Mouse (Mus musculus): ENCODE measurements at regions not wholly inside any gene's neighbourhood (a gene's known extent, or its start where the extent isn't known, plus 50 kb on each side); places are given as distances from the start of the nearest gene placed in this dataset.

- 76% methylated on average over 10 of the region's 10 CpGs for WGBS
- Histone ChIP-seq H3K9ac (ENCODE audit: low read length) (no peak overlapping the region), H3K27ac (replicated peaks; ENCODE audit: low read depth, low read length) (no peak overlapping the region), H3K4me1 (ENCODE audit: control insufficient read depth, insufficient read depth, low read length) (no peaks in the 10 kb centered on the region), H3K4me3 (ENCODE audit: low read depth, low read length) (no peak overlapping the region), H3K27me3 (ENCODE audit: control insufficient read depth, insufficient read depth, low read length) (no peaks in the 10 kb centered on the region), H3K9me3 (ENCODE audit: control insufficient read depth, low read length) (no peaks in the 10 kb centered on the region), H3K36me3 (ENCODE audit: control insufficient read depth, insufficient read depth, low read length) (no peaks in the 10 kb centered on the region), H3K4me2 (ENCODE audit: low read depth, severe bottlenecking) (no peak overlapping the region)
- DNase-seq (ENCODE audit: low spot score) (peak; percentile 25), ATAC-seq (ENCODE audit: insufficient number of reproducible peaks, low FRiP score, low TSS enrichment, low read depth) (no peak)
Observed at GRCm38 (mm10) chr8:112332021-112332420, 237.8 kb upstream of the Cntnap4 start.

- DNase-seq (ENCODE audit: low spot score) (no peak), ATAC-seq (ENCODE audit: insufficient number of reproducible peaks, low FRiP score, low TSS enrichment, low read depth) (no peak)
- Histone ChIP-seq H3K4me3 (ENCODE audit: low read depth, low read length) (no peak overlapping the region), H3K36me3 (ENCODE audit: control insufficient read depth, insufficient read depth, low read length) (no peaks in the 10 kb centered on the region), H3K27me3 (ENCODE audit: control insufficient read depth, insufficient read depth, low read length) (no peaks in the 10 kb centered on the region), H3K4me2 (ENCODE audit: low read depth, severe bottlenecking) (no peak overlapping the region), H3K9me3 (ENCODE audit: control insufficient read depth, low read length) (no peaks in the 10 kb centered on the region), H3K27ac (replicated peaks; ENCODE audit: low read depth, low read length) (no peak overlapping the region), H3K4me1 (ENCODE audit: control insufficient read depth, insufficient read depth, low read length) (no peaks in the 10 kb centered on the region), H3K9ac (ENCODE audit: low read length) (no peak overlapping the region)
- 92% methylated on average over 3 of the region's 3 CpGs for WGBS
Observed at GRCm38 (mm10) chr8:112309816-112310215, 260.0 kb upstream of the Cntnap4 start.

- ATAC-seq (ENCODE audit: insufficient number of reproducible peaks, low FRiP score, low TSS enrichment, low read depth): no peak
- Histone ChIP-seq H3K4me3 (ENCODE audit: low read depth, low read length) (no peak overlapping the region), H3K27ac (replicated peaks; ENCODE audit: low read depth, low read length) (no peak overlapping the region), H3K9ac (ENCODE audit: low read length) (no peak overlapping the region), H3K27me3 (ENCODE audit: control insufficient read depth, insufficient read depth, low read length) (no peaks in the 10 kb centered on the region), H3K4me2 (ENCODE audit: low read depth, severe bottlenecking) (no peak overlapping the region), H3K36me3 (ENCODE audit: control insufficient read depth, insufficient read depth, low read length) (no peaks in the 10 kb centered on the region), H3K9me3 (ENCODE audit: control insufficient read depth, low read length) (no peaks in the 10 kb centered on the region), H3K4me1 (ENCODE audit: control insufficient read depth, insufficient read depth, low read length) (no peaks in the 10 kb centered on the region)
- DNase-seq (ENCODE audit: low spot score): no peak
- WGBS: 86% methylated on average over 6 of the region's 6 CpGs
Observed at GRCm38 (mm10) chr8:112308354-112308753, 261.5 kb upstream of the Cntnap4 start.

GRCm38 (mm10) chr8:112297021-112297420, 272.8 kb upstream of the Cntnap4 start:
- H3K9ac ChIP-seq (ENCODE audit: low read length): no peak overlapping the region
- H3K27me3 ChIP-seq (ENCODE audit: control insufficient read depth, insufficient read depth, low read length): no peaks in the 10 kb centered on the region
- WGBS: 83% methylated on average over 8 of the region's 8 CpGs
- H3K4me2 ChIP-seq (ENCODE audit: low read depth, severe bottlenecking): no peak overlapping the region
- H3K36me3 ChIP-seq (ENCODE audit: control insufficient read depth, insufficient read depth, low read length): no peaks in the 10 kb centered on the region
- no peaks in the 10 kb centered on the region for H3K9me3 ChIP-seq (ENCODE audit: control insufficient read depth, low read length)
- DNase-seq (ENCODE audit: low spot score) (no peak), ATAC-seq (ENCODE audit: insufficient number of reproducible peaks, low FRiP score, low TSS enrichment, low read depth) (no peak)
- no peak overlapping the region for H3K4me3 ChIP-seq (ENCODE audit: low read depth, low read length)
- no peaks in the 10 kb centered on the region for H3K4me1 ChIP-seq (ENCODE audit: control insufficient read depth, insufficient read depth, low read length)
- no peak overlapping the region for H3K27ac ChIP-seq (replicated peaks; ENCODE audit: low read depth, low read length)

- H3K9me3 ChIP-seq (ENCODE audit: control insufficient read depth, low read length): no peaks in the 10 kb centered on the region
- WGBS: 90% methylated on average over 6 of the region's 6 CpGs
- H3K4me2 ChIP-seq (ENCODE audit: low read depth, severe bottlenecking): no peak overlapping the region
- no peak overlapping the region for H3K4me3 ChIP-seq (ENCODE audit: low read depth, low read length)
- H3K4me1 ChIP-seq (ENCODE audit: control insufficient read depth, insufficient read depth, low read length): no peaks in the 10 kb centered on the region
- no peaks in the 10 kb centered on the region for H3K27me3 ChIP-seq (ENCODE audit: control insufficient read depth, insufficient read depth, low read length)
- ATAC-seq (ENCODE audit: insufficient number of reproducible peaks, low FRiP score, low TSS enrichment, low read depth) (no peak), DNase-seq (ENCODE audit: low spot score) (no peak)
- H3K27ac ChIP-seq (replicated peaks; ENCODE audit: low read depth, low read length): no peak overlapping the region
- no peaks in the 10 kb centered on the region for H3K36me3 ChIP-seq (ENCODE audit: control insufficient read depth, insufficient read depth, low read length)
- no peak overlapping the region for H3K9ac ChIP-seq (ENCODE audit: low read length)
Observed at GRCm38 (mm10) chr8:112283316-112283715, 268.5 kb upstream of the Gm6793 start.

- Histone ChIP-seq H3K9ac (ENCODE audit: low read length) (no peak overlapping the region), H3K27ac (replicated peaks; ENCODE audit: low read depth, low read length) (no peak overlapping the region), H3K27me3 (ENCODE audit: control insufficient read depth, insufficient read depth, low read length) (no peaks in the 10 kb centered on the region), H3K4me2 (ENCODE audit: low read depth, severe bottlenecking) (no peak overlapping the region), H3K4me3 (ENCODE audit: low read depth, low read length) (no peak overlapping the region), H3K9me3 (ENCODE audit: control insufficient read depth, low read length) (no peaks in the 10 kb centered on the region), H3K4me1 (ENCODE audit: control insufficient read depth, insufficient read depth, low read length) (no peaks in the 10 kb centered on the region), H3K36me3 (ENCODE audit: control insufficient read depth, insufficient read depth, low read length) (no peaks in the 10 kb centered on the region)
- WGBS: 69% methylated on average over 5 of the region's 5 CpGs
- ATAC-seq (ENCODE audit: insufficient number of reproducible peaks, low FRiP score, low TSS enrichment, low read depth): no peak
- no peak for DNase-seq (ENCODE audit: low spot score)
Observed at GRCm38 (mm10) chr8:112269598-112269997, 254.8 kb upstream of the Gm6793 start.

- Histone ChIP-seq H3K4me3 (ENCODE audit: low read depth, low read length) (no peak overlapping the region), H3K9me3 (ENCODE audit: control insufficient read depth, low read length) (no peaks in the 10 kb centered on the region), H3K4me1 (ENCODE audit: control insufficient read depth, insufficient read depth, low read length) (no peaks in the 10 kb centered on the region), H3K27me3 (ENCODE audit: control insufficient read depth, insufficient read depth, low read length) (no peaks in the 10 kb centered on the region), H3K36me3 (ENCODE audit: control insufficient read depth, insufficient read depth, low read length) (no peaks in the 10 kb centered on the region), H3K4me2 (ENCODE audit: low read depth, severe bottlenecking) (no peak overlapping the region), H3K9ac (ENCODE audit: low read length) (no peak overlapping the region), H3K27ac (replicated peaks; ENCODE audit: low read depth, low read length) (no peak overlapping the region)
- DNase-seq (ENCODE audit: low spot score) (no peak), ATAC-seq (ENCODE audit: insufficient number of reproducible peaks, low FRiP score, low TSS enrichment, low read depth) (no peak)
- WGBS: 74% methylated on average over 8 of the region's 8 CpGs
Observed at GRCm38 (mm10) chr8:112269214-112269566, 254.4 kb upstream of the Gm6793 start.

GRCm38 (mm10) chr8:112268544-112269213, 253.8 kb upstream of the Gm6793 start:
- no peaks in the 10 kb centered on the region for H3K36me3 ChIP-seq (ENCODE audit: control insufficient read depth, insufficient read depth, low read length)
- no peak overlapping the region for H3K4me2 ChIP-seq (ENCODE audit: low read depth, severe bottlenecking)
- H3K4me3 ChIP-seq (ENCODE audit: low read depth, low read length): no peak overlapping the region
- WGBS: 76% methylated on average over 9 of the region's 9 CpGs
- no peak overlapping the region for H3K27ac ChIP-seq (replicated peaks; ENCODE audit: low read depth, low read length)
- no peak for ATAC-seq (ENCODE audit: insufficient number of reproducible peaks, low FRiP score, low TSS enrichment, low read depth)
- no peaks in the 10 kb centered on the region for H3K9me3 ChIP-seq (ENCODE audit: control insufficient read depth, low read length)
- H3K4me1 ChIP-seq (ENCODE audit: control insufficient read depth, insufficient read depth, low read length): no peaks in the 10 kb centered on the region
- H3K9ac ChIP-seq (ENCODE audit: low read length): no peak overlapping the region
- H3K27me3 ChIP-seq (ENCODE audit: control insufficient read depth, insufficient read depth, low read length): no peaks in the 10 kb centered on the region
- no peak for DNase-seq (ENCODE audit: low spot score)

GRCm38 (mm10) chr8:112257922-112258475, 243.2 kb upstream of the Gm6793 start:
- Histone ChIP-seq H3K9ac (ENCODE audit: low read length) (no peak overlapping the region), H3K4me1 (ENCODE audit: control insufficient read depth, insufficient read depth, low read length) (no peaks in the 10 kb centered on the region; the same call in 1 of the 2 replicates), H3K4me3 (ENCODE audit: low read depth, low read length) (no peak overlapping the region), H3K36me3 (ENCODE audit: control insufficient read depth, insufficient read depth, low read length) (no peaks in the 10 kb centered on the region), H3K9me3 (ENCODE audit: control insufficient read depth, low read length) (no peaks in the 10 kb centered on the region), H3K4me2 (ENCODE audit: low read depth, severe bottlenecking) (peak overlapping the region; percentile 15; the same call in 1 of the 2 replicates), H3K27ac (replicated peaks; ENCODE audit: low read depth, low read length) (no peak overlapping the region), H3K27me3 (ENCODE audit: control insufficient read depth, insufficient read depth, low read length) (no peaks in the 10 kb centered on the region)
- DNase-seq (ENCODE audit: low spot score) (no peak), ATAC-seq (ENCODE audit: insufficient number of reproducible peaks, low FRiP score, low TSS enrichment, low read depth) (no peak)
- WGBS: 61% methylated on average over 13 of the region's 13 CpGs

Measured in limb, embryonic 11.5 days (tissue).